Mouse (Mus musculus): ENCODE data around the gene Mus81.

DNA sequence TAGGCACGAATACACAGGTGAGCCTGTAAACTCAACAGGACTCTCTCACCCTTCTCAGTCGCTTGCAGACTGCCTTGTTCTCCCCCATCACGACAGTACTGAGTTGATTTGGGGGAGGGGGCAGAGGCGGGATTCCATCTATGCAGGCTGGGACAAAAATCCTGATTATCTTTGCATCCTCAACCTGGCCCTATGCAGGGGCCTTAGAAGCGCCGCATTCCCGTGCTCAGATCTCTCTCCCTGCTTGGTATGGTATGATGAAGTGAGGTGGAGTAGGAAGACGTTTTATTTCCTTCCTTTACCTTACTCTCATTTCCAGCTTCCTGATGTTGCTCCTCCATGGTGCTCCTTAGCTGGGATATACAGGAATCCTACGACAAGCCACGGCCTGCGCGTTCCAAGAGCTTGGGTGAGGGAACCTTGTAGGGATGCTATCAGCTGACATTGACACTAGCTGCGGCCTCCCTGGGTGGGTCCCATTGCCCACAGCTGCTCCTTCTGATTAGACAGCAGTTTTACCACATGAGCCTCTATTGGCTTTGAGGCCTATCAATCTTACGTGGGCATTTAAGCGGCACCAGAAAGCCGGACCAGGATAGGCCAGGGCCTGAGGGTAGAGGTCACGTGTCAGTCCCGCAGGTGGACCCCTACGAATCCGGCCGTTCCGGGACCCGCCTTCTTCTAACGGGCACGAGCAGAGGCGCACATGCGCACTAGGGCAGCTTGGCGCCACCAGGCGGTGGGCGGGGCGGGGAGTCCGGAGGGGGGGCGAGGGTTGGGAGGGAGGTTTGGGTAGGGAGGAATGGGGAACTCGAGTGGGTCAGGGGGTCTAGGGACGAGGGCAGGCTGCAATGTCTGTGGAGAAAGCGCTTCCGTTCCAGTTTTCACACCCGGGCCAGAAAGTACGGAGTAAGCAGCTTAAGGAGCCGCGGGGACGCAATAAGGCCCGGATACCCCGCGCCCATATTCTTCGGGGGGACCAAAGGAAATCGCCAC, 22.1 kb upstream of the Mus81 start, which contains the start of gene Snx32:
- TF ChIP-seq CTCF (conservative IDR thresholded peaks at IDR 0.05; ENCODE audit: insufficient read depth, insufficient read length, low read depth, low read length) (no peak), POLR2A (IDR thresholded peaks at IDR 0.05; ENCODE audit: low read depth, low read length) (no peak)
